Mouse (Mus musculus): ENCODE measurements around the gene Spock1.
A peak's percentile ranks its signal among the peaks of the same experiment; 100 is the strongest.

Gene Spock1

DNA sequence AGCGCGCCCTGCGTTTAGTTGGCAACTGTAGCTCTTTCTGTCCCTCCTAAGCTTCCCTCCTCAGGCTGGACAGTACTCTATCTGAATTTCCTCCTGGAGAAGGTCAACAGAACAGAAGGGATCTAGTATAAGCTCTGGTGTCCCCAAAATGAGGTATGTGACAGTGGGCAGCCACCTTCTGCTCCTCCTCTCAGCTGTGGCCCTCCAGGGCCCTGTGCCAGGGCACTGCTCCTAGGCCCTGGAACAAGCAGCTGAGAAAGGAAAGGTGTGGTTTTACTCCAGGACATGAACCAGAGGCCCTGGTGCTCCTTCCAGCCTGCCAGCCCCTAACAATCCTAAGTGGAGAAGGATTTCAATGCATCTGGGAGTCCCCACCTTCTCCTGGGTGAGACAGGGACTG lies 51.1 kb downstream of the Spock1 start:
- no peak for DNase-seq

DNA sequence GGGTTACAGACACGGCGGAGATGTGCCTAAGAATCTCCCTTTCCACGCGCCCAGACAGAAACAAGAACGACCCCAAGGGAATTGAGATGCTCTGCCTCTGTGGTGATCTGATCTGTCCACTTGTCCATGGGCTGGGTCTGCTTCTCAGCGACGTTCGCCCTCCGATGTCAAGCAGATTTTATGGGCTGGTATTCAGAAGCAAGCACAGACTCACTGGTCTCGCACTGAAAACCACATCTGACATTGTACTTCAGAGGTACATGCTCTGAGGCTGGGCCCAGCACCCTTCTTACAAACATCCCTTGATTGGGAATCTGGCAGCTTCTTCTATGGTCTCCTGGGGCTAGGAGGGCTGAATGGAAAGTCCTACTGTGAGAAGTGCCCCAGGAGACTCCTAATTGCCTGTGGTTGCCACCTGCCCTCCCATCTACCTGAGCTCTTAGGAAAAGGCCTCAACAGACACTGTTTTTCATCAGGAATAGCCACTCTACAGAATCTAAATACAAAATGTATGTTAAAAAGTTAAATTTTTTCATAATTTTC lies 51.8 kb downstream of the Spock1 start:
- no peak for DNase-seq

DNA sequence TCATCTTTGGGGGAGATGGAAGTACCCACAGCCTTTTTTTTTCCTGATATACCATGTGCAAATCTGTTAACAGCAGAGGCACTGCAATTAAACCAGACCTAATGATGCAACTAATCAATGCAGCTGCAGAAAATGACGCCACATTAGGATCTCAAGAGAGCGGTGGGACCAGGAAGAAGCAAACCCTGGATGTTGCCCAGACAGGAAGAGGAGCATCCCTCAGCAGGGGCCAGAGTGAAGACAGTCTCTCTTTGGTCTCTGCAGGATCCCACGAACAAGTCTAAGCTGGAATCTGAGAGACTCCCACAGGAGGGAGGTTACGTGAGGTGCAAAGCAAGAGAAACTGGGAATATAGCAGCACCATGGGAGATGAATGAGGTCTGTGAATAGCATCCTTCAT lies 52.4 kb downstream of the Spock1 start:
- no peak for DNase-seq

DNA sequence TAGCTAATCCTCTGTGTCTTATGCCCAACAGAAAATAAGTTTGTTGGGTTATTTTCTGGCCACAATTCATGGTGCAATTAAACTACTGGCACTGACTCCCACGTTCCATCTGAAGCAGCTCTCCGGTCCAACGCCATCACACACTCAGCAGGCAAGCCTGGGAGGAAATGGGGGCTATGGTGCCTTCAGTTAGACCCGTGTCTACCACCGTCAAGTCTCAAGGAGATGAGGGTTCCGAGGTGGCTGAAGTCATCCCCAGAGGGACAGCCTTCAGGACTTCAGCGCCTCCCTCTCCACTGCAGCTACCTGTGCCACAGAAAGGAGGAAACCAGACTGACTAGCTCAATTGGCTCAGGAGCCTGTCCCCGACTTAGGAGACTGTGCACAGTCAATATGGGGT lies 53.7 kb downstream of the Spock1 start:
- no peak for DNase-seq

DNA sequence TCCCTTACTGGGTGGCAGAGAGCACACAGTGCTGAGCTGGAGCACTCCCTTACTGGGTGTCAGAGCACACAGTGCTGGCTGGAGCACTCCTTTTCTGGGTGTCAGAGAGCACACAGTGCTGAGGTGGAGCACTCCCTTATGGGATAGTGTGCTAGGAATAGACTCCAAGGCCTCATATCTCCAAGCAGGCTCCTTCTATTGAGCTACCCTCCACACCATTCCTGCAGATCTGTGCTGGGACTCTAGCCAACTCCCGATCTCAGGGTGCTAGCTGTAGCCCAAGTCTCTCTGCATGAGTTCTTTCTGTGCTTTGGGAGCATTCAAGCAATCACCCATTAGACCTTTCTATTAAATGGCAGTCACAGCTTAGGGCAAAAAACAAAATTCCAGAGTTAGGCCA lies 54.5 kb downstream of the Spock1 start:
- no peak for DNase-seq

DNA sequence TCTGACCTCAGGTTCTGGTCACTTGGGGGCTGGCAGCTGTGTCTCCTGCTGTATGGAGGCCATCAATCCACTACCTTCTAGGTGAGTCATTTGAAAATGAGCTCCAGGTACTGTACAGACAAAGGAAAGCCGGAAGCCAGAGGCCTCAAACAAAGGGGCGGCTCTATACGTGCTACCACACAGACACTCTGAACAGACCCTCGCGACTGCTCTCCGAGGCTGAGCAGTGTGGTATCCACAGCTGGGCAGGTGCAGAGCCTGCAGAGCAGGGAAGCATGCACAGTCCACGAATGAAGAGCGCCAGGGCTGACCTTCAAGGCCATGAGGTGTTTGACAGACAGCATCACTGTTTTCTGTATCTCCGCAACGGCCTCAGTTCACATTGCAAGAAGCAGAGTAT lies 55.0 kb downstream of the Spock1 start:
- DNase-seq = no peak

DNA sequence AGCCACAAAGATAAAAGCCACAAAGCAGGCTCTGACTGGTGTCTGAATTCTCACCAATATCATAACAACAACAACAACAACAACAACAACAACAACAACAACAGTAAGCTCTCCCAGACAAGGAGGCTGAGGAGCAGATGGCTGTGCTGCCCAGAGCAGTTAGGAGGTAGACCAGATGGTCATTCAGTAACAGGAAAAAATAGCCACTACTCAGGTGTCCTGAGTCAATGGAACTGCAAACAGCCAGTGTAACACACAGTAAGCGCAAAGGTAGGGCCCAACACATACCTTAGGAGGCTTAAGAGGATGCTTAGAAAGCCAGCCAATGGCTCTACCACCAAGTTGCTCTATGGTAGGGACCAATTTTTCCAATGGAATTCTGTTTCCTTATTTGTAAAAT lies 59.2 kb downstream of the Spock1 start:
- no peak for DNase-seq

DNA sequence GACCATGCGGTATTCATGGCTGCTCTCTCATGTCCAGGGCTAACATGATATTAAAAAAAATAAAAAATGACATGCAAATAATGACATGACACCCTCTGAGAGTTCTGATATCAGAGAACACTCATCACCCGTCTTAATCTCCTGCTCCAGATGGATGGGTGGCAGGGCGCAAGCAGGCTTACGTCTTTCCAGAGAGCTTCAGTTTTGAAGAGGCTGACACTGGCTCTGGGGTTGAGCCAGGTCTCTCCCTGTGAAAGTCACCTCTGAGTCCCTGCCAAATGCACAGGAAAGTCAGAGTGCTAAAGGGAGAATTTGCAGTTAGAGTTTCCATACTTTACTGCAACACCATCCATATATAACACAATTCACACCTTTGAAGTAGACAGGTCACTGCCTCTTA lies 61.0 kb downstream of the Spock1 start:
- DNase-seq = no peak

DNA sequence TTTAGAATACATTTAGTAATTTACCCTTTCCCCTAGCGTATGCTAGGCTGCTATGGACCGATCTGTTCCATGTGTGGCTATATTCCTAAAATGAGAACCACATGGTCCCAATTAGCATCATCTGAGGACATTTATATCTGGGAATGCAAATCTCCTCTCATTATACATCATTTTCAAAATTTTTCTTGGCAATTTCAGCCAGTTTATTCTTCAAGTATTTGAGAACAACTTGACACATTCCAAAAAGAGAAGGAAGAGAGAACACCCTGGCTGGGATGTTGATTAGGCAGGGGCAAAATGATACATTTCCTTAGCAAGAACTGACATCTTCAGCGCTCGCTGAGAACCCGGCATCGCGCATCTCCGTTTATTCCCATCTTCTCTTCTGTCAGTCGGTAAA lies 61.7 kb downstream of the Spock1 start:
- DNase-seq = no peak

DNA sequence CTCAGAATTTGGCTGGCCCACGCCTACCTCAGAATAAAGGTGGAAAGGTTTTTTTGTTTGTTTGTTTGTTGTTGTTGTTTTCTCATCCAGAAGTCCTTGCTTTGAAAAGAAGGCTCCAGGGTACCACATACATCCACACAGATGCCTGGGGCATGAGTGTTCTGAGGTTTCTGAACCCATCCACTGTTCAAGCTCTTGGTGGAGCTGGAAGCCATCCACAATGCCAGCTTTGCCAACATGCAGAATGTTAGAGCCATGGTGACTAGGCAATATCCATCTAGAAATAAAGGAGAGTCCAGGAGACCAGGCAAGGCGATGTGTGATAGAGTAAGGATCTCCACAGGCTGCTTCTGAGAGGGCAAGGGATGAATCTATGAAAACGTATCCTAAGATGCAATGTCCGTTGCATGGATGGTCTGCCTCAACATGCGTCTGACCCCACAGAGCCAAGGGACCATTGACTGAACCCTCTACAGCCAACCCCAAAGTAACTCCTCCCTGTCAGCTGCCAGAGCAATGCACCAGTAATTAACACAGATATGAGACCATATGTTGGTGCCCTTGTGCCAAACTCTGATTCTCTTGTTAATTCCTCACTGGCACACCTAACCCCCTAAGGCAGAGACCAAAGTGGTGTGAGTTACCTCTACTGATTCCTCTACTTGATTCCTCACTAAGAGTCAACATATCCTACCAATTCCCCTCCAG lies 66.8 kb downstream of the Spock1 start:
- DNase-seq = no peak

DNA sequence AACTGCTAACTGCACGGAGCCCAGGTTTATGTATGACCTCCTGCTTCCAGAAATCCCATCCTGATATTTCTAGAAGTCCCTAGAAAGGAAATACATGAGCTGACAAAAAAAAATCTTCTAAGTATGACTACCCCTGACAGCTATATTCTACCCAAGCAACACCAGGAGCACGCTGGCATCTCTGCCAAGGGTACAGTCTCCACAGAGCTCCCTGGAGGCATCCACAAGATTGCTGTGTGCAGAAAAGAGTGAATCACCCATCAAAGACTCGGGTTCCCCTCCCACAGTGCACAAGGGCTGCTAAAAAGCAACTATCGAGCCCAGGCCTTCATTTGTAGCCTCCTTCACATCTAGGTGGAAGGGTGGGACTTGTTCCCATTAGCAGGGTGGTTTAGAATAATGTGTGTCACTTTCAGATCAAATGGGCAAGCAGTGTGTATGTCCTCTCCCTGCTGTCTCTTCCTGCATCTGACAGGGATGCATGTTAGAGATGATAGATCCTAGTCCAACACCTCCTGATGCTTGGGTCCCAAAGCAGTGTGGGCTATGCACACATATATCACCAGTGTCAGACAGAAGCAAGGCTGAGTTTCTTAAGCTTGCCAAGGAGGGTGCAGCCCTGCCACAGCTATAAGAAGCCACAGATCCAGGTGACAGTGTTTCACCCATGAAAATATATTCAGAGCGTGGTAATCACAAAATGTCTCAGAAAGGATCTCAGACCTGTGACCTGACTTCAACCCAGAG lies 70.3 kb downstream of the Spock1 start:
- DNase-seq = no peak

DNA sequence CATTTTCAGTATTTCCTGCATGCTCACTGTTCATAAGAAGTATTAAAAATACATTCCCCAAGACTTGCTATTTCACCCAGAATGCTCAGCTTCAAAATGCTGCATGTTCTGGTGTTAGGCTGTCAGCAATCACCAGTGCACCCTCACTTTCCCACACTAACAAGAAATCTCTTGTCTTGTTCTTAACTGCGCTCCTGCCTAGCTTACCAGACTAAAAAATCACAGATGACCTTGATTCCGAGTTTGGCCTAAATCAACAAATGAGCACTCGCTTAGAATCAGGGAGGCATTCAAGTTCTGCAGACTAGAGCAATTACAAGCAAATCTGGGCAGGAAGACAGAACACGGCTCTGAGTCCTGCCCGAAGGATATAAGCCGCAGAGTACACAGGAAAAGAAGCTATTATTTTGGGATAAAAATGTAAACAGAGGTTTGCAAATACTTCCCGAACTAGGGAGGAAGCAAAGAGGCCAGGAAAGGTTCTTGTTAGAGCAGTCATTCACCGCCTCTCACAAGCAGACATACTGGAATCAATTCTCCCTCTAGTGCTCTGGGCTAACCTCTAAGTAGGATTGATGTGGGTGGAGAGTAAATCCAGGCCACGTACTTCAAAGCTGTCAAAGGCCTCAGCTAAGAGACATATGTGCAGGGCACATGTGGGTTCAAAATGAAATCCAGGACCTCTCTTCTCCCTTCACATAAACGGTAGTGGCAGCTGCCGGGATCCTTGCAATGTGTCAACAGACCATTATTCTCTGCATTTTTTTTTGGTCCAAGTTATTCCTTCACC lies 76.6 kb downstream of the Spock1 start:
- DNase-seq = no peak

DNA sequence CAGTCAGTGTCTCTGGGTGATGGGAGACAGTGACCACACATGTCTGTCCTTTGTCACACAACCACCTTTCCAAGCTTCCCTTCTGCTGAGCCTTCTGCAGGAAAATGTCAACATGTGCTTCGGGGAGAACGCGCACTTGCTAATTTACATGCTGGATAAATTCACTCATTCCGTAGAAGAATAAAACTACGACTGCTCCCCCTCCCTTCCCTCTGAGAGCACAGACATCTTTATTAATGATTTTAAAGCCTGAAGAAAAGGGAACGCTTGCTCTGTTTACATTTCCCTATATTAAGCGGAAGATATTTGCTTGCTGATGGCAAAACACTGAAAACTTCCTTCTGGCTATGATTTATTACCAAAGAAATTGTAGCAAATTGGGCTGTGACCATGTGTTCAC lies 77.2 kb downstream of the Spock1 start:
- no peak for DNase-seq

DNA sequence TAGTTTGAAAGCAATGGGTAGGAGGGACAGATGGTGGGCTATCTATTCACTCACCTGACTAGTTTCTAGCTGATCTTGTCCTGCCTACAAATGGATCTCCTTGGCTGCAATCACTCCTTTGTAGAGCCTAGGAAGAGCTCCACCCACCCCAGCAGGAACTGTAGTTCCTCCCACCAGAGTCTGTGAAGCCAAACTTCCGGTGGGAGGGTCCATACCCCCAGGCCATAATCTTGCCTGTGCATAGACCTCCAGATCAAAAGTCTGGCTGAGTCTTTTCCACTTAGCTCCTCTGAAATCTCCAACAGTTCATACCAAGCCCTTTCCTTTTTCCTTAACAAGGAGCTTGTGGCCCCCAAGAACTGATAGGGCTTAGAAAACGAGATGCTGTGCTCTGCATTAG lies 78.0 kb downstream of the Spock1 start:
- DNase-seq = no peak

DNA sequence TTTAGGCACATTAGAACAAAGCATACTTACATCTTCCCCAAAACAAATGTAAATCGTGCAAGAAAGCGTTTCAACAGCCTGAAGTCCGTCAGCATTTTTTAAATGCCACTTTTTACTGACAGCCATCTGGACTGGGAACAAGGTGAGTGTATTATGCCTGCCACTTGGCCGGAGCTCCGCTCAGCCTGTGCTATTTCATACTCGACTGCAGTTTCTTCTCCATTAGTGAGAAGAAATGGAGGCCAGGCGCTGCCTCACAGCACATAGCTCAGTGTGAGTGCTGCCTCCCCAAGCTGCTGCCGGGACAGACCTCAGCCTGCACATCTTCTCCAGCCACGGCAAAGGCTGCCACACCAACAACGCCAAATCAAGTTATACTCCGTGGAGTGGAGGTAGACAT lies 91.9 kb downstream of the Spock1 start:
- no peak for DNase-seq

DNA sequence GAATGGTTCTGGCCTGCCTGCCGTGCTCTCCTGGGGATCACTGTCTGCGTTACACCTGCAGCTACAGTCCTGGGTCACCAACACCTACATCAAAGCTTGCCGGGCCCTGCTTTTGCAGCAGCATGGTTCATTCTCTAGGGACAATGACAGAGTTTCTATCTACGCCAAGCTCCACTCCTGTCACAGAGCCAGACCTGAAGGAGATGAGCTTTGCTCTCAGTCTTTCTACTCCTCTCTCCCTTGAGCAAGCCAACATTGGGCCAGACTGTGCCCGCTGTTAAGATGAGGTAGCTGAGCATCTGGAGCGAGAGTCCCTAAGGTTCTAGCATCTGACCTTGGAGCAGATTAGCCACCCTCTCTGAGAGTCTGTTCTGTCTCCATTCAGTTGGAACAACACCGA lies 95.5 kb downstream of the Spock1 start:
- DNase-seq = no peak

DNA sequence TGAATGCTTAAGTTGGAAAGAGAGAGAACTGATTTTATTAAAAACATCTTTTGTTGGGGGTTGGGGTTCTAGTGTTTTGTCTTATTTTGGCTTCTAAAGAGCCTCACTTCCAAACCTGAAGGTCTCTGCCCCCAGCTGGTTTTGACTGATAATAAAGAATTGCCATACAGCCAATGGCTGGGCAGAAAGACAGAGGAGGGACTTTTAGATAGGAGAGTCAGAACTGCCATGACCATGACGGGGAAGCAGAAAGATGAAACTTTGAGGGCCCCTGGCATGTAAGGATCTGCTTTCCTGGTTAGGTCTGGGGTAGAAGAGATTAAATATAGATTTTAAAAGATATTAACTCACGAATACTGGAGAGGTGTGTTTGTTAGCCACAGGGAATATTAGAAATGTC lies 96.9 kb downstream of the Spock1 start:
- DNase-seq = no peak

DNA sequence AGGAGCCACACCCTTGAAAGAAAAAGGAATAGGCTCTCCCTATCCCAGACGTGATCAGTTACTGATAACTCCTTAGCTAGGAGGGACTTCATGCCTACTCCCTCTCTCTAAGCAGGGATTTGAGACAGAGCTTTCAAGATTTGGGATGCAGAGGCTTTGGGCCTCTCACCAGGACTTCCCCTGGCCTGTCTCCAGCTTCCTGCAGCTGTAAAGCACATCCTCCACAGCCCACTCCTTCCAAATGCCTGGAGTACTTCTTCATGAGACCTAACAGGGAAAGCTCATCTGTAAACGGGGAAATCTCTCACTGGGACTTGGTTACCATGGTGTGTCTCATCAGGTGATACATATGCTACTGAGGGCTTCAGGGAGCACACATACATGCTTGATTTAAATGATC lies 97.3 kb downstream of the Spock1 start:
- no peak for DNase-seq

DNA sequence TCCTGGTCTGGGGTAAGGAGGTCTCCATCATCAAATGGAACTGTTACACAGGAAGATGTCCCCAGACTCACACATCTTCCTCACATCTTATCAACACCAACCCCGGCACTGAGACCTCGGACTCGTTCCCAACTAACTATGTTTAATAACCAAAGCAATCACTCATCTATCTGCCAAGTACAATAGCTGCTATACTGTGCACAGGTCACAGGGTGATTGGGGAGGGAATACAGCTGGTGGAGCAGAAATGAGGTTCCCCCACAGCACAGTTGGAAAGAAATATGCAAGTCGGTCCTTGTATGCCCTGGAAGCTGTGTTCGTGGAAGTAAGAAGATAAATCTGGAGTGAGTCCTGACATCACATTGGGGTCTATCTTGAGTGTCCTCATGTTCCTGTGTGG lies 98.0 kb downstream of the Spock1 start:
- DNase-seq = no peak

DNA sequence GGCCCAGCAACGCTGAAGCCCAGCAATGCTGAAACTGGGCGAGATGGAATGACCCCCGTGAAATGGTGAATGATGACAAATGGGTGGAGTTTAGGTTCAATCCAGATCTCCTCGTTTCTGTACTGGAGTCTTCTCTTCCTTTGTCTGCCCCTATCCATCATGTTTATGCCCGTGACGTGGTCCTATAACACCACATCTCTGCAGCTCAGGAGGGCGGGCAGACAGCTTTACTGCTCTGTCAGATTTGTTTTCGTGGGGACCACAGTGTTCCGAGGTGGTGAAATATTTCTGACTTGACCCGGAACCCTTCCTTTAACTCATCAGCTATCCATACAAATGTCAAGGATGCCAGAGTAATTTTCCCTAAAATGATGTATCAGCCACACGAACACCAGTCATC lies 98.5 kb downstream of the Spock1 start:
- no peak for DNase-seq

DNA sequence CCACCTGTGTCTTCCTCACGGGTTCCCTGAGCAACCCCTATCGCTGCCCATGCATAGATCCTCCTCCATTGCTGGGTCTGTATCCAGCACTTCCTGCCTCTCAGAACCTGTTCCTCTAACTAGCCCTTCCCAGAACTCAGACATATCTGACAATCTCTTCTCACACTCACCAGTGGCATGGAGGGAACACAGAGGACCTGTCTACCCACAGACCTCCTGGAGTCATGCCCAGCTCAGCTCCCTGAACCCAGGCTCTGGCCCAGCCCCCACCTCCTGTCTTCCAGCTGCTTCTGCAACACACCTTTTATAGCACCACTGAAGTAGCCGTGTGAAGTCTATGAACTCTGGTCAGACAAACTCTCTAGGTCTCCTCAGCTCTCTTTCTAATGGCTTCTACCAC lies 101.3 kb downstream of the Spock1 start:
- no peak for DNase-seq

DNA sequence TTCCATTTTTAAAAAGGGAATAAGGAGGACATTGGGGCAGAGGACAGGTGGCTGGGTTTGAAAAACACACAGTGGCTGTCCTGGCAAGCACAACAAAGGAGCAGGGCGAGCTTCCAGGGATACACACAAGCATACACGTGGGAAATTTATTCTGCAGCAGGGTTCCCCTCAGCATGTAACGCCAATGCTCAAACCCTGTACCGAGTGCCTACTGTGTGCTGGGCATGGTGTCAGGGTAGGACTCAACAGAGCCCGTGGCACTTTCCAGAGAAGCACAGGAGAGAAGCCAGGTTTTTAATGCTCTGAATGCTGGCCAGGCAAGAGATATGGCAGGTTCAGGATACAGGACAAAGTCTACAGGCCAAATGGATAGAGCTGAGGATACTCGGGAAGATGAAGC lies 101.8 kb downstream of the Spock1 start:
- DNase-seq = peak; percentile 20

DNA sequence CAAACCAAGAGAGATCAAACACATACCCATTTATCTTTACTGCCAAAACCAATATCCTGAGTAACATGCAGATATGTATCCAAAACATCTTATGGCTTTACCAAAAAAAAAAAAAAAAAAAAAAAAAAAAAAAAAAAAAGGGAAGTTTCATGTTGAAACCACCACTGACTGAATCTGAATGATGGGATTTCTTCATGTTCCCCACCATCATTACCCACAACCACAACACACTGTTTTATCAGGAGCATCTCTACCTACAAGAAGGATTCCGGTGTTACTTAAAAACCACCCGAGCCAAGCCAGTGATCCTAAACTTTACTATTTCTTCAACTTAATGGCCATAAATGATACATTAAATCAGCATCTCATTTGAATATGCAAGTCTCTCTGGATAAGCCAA lies 109.5 kb downstream of the Spock1 start:
- no peak for DNase-seq
